ENCODE assay signal across 8 mouse cellular contexts in genomic region chr6:88198070-88198940, GRCm38 (mm10). TPM values are rescaled to one million over a fixed set of nuclear protein-coding genes. Genes with fewer than 3 reads are reported as not detected.
DNase-seq lines count a peak whose midpoint lies in the region; ATAC-seq and TF ChIP-seq lines count a peak whose summit lies in the region.

No protein-coding gene starts in this region.

- no peaks in the 10 kb centered on the region for H3K9me3 ChIP-seq in forebrain, postnatal 0 days (ENCODE audit: low read length)
- H3K9me3 ChIP-seq in hindbrain, embryonic 12.5 days (replicated peaks): no peaks in the 10 kb centered on the region
- H3K9me3 ChIP-seq in midbrain, embryonic 15.5 days: no peaks in the 10 kb centered on the region

- peak overlapping the region; percentile 23 for H3K4me3 ChIP-seq in forebrain, postnatal 0 days (ENCODE audit: low read depth, low read length)
- peak overlapping the region; percentile 40 for H3K4me3 ChIP-seq in hindbrain, embryonic 12.5 days
- peak overlapping the region; percentile 39 for H3K4me3 ChIP-seq in midbrain, embryonic 15.5 days

- WGBS in forebrain, postnatal 0 days: under 1% methylated on average over 57 of the region's 62 CpGs
- under 1% methylated on average over 45 of the region's 62 CpGs for WGBS in hindbrain, embryonic 12.5 days
- WGBS in midbrain, embryonic 15.5 days: under 1% methylated on average over 51 of the region's 62 CpGs

- 0 out of 2 replicates have a peak, but pooled peaks cover 10% of the 10 kb centered on the region for H3K4me1 ChIP-seq in forebrain, postnatal 0 days (ENCODE audit: insufficient read depth)
- H3K4me1 ChIP-seq in hindbrain, embryonic 12.5 days: peaks cover 43% of the 10 kb centered on the region
- H3K4me1 ChIP-seq in midbrain, embryonic 15.5 days: peaks cover 53% of the 10 kb centered on the region

- H3K4me2 ChIP-seq in forebrain, postnatal 0 days (ENCODE audit: low read depth): peak overlapping the region; percentile 35
- H3K4me2 ChIP-seq in hindbrain, embryonic 12.5 days (replicated peaks): peak overlapping the region; percentile 60
- peak overlapping the region; percentile 55 for H3K4me2 ChIP-seq in midbrain, embryonic 15.5 days

- peaks cover 81% of the 10 kb centered on the region for H3K27me3 ChIP-seq in forebrain, postnatal 0 days (ENCODE audit: insufficient read depth, low read length)
- peaks cover 99% of the 10 kb centered on the region for H3K27me3 ChIP-seq in hindbrain, embryonic 12.5 days
- H3K27me3 ChIP-seq in midbrain, embryonic 15.5 days (replicated peaks): peaks cover 66% of the 10 kb centered on the region

- TF ChIP-seq CTCF in forebrain, postnatal 0 days (IDR thresholded peaks at IDR 0.05; ENCODE audit: low read depth): no peak

- intact Hi-C loops in left cerebral cortex, postnatal 14 days (cut with DNase I): no loop called here

- no peaks in the 10 kb centered on the region for H3K36me3 ChIP-seq in forebrain, postnatal 0 days (ENCODE audit: insufficient read depth)
- H3K36me3 ChIP-seq in hindbrain, embryonic 12.5 days: no peaks in the 10 kb centered on the region
- H3K36me3 ChIP-seq in midbrain, embryonic 15.5 days (replicated peaks): no peaks in the 10 kb centered on the region

- peak; percentile 84 for DNase-seq in 3T3-L1 (ENCODE audit: low read depth, low spot score)
- peak; percentile 89 for DNase-seq in adrenal gland, postnatal 14 days
- DNase-seq in forebrain, postnatal 0 days: no peak
- peak; percentile 76 for DNase-seq in liver
- DNase-seq in urinary bladder, postnatal 25 days (ENCODE audit: low spot score): peak; percentile 86
- DNase-seq in left cerebral cortex, postnatal 14 days (ENCODE audit: low spot score in 2 of 2): no peak

- no peak; the same call in 1 of the 2 replicates for ATAC-seq in forebrain, postnatal 0 days
- ATAC-seq in hindbrain, embryonic 12.5 days (ENCODE audit: low FRiP score): peak; percentile 58; the same call in 1 of the 2 replicates
- peak; percentile 52; the same call in 1 of the 2 replicates for ATAC-seq in midbrain, embryonic 15.5 days (replicated peaks)

- no peak overlapping the region for H3K27ac ChIP-seq in forebrain, postnatal 0 days (ENCODE audit: low read depth, low read length)
- no peak overlapping the region for H3K27ac ChIP-seq in hindbrain, embryonic 12.5 days
- no peak overlapping the region for H3K27ac ChIP-seq in midbrain, embryonic 15.5 days

- no peak overlapping the region for H3K9ac ChIP-seq in forebrain, postnatal 0 days
- peak overlapping the region; percentile 56 for H3K9ac ChIP-seq in hindbrain, embryonic 12.5 days
- peak overlapping the region; percentile 6; the same call in 1 of the 2 replicates for H3K9ac ChIP-seq in midbrain, embryonic 15.5 days

RNA-seq across cellular contexts. Expression of gene Gata2, which starts 4.6 kb away (rescaled TPM):
- 26.3 and 36.4 TPM in 2 replicates for total RNA-seq in adrenal gland, postnatal 14 days (2021)
- 1.2 and 2.3 TPM in 2 replicates for total RNA-seq in forebrain, postnatal 0 days (2014; rRNA removed)
- polyA plus RNA-seq in forebrain, postnatal 0 days (2015; fragmentation: Nextera tagmentation; extraction: Ambion mirVana): 4.6 and 5.6 TPM in 2 replicates
- 29.4 and 43.6 TPM in 2 replicates for polyA plus RNA-seq in hindbrain, embryonic 12.5 days (2016; fragmentation: Nextera tagmentation; extraction: Ambion mirVana)
- polyA plus RNA-seq in midbrain, embryonic 15.5 days (2015; fragmentation: Nextera tagmentation; extraction: Ambion mirVana): 20.7 and 20.9 TPM in 2 replicates
- 1 to 10 TPM; 4.9 to 6.2 TPM for total RNA-seq in left cerebral cortex, postnatal 14 days (2021)

RNA-seq across cellular contexts. Expression of gene Dnajb8, which starts 23.8 kb away (rescaled TPM):
- total RNA-seq in adrenal gland, postnatal 14 days (2021): not detected in 2 replicates
- not detected in 2 replicates for total RNA-seq in forebrain, postnatal 0 days (2014; rRNA removed)
- polyA plus RNA-seq in forebrain, postnatal 0 days (2015; fragmentation: Nextera tagmentation; extraction: Ambion mirVana): not detected in 2 replicates
- polyA plus RNA-seq in hindbrain, embryonic 12.5 days (2016; fragmentation: Nextera tagmentation; extraction: Ambion mirVana): not detected in 2 replicates
- not detected in 2 replicates for polyA plus RNA-seq in midbrain, embryonic 15.5 days (2015; fragmentation: Nextera tagmentation; extraction: Ambion mirVana)
- not detected for total RNA-seq in left cerebral cortex, postnatal 14 days (2021)

Comparison
In these comparisons a context has a peak if more than half of its experiments do, and no peak if none do; other contexts are left out.
1. DNase-seq: peak in 3T3-L1 (single experiment), adrenal gland, postnatal 14 days (single experiment), liver (single experiment) and urinary bladder, postnatal 25 days (single experiment); none in forebrain, postnatal 0 days (single experiment) and left cerebral cortex, postnatal 14 days (0 of 2).
2. Peak in every context shown above with its lines, with median percentiles within 50 percentile points of each other: H3K4me2 ChIP-seq and H3K4me3 ChIP-seq.